Mouse (Mus musculus) forebrain, embryonic 16.5 days (tissue): ENCODE results near the gene Arl6ip1. TPM values are rescaled to one million over a fixed set of nuclear protein-coding genes. Genes with fewer than 3 reads are reported as not detected.

Experiments
- polyA plus RNA-seq: library from polyadenylated mRNA; unstranded; fragments of >200 nt; fragmentation: Nextera tagmentation; extraction: Ambion mirVana; gene quantifications from 2 replicates; pipeline ENCODE4 v1.2.1, GENCODE M21; 2015

Gene Arl6ip1
- polyA plus RNA-seq, 1 experiment from 2014 or later = 497 TPM

Other genes with a start within 250 kb of the Arl6ip1 start
- 414 and 460 TPM in 2 replicates for gene Rps15a, start 13.5 kb downstream of the Arl6ip1 start, polyA plus RNA-seq
- gene Smg1, start 114.0 kb upstream of the Arl6ip1 start, polyA plus RNA-seq = 21.5 and 21.6 TPM in 2 replicates